Mouse (Mus musculus): Measurements from ENCODE around the gene Rad51d.
A peak's percentile ranks its signal among the peaks of the same experiment; 100 is the strongest.

Gene Rad51d

GRCm38 (mm10) chr11:82891936-82892335 lies 1.5 kb upstream of the Rad51d start, which contains the start of gene Fndc8:
Fndc8 (plus strand) TSS chr11:82892124.
- no peak for DNase-seq (ENCODE audit: low spot score)

GRCm38 (mm10) chr11:82889524-82890341 lies 681 bp downstream of the Rad51d start:
- DNase-seq (ENCODE audit: low spot score): no peak

GRCm38 (mm10) chr11:82888491-82888946 lies 1.9 kb downstream of the Rad51d start:
- peak; percentile 23 for DNase-seq (ENCODE audit: low spot score)

- DNase-seq (ENCODE audit: low spot score): no peak
Measured at GRCm38 (mm10) chr11:82886559-82886958, 3.9 kb downstream of the Rad51d start.

GRCm38 (mm10) chr11:82883180-82883579 lies 7.2 kb downstream of the Rad51d start:
- DNase-seq (ENCODE audit: low spot score): no peak

- no peak for DNase-seq (ENCODE audit: low spot score)
Measured at GRCm38 (mm10) chr11:82877726-82878344, 12.6 kb downstream of the Rad51d start.

GRCm38 (mm10) chr11:82875631-82876030 lies 14.8 kb downstream of the Rad51d start:
- no peak for DNase-seq (ENCODE audit: low spot score)

GRCm38 (mm10) chr11:82874924-82875323 lies 15.5 kb downstream of the Rad51d start:
- DNase-seq (ENCODE audit: low spot score): peak; percentile 11

- DNase-seq (ENCODE audit: low spot score): peak; percentile 80
Measured at GRCm38 (mm10) chr11:82871031-82871446, 19.4 kb downstream of the Rad51d start, which contains the start of gene Rffl. Rffl (minus strand) TSS chr11:82871210.

GRCm38 (mm10) chr11:82870173-82871030 lies 20.0 kb downstream of the Rad51d start:
- DNase-seq (ENCODE audit: low spot score): peak; percentile 19

- DNase-seq (ENCODE audit: low spot score): no peak
Measured at GRCm38 (mm10) chr11:82869506-82870172, 20.8 kb downstream of the Rad51d start.

- no peak for DNase-seq (ENCODE audit: low spot score)
Measured at GRCm38 (mm10) chr11:82867956-82868355, 22.5 kb downstream of the Rad51d start.

GRCm38 (mm10) chr11:82866850-82867564 lies 23.4 kb downstream of the Rad51d start:
- no peak for DNase-seq (ENCODE audit: low spot score)

GRCm38 (mm10) chr11:82865957-82866356 lies 24.5 kb downstream of the Rad51d start:
- no peak for DNase-seq (ENCODE audit: low spot score)

GRCm38 (mm10) chr11:82863488-82863931 lies 26.9 kb downstream of the Rad51d start:
- no peak for DNase-seq (ENCODE audit: low spot score)

GRCm38 (mm10) chr11:82863059-82863458 lies 27.4 kb downstream of the Rad51d start:
- no peak for DNase-seq (ENCODE audit: low spot score)

- DNase-seq (ENCODE audit: low spot score): no peak
Measured at GRCm38 (mm10) chr11:82862638-82863037, 27.8 kb downstream of the Rad51d start.

- no peak for DNase-seq (ENCODE audit: low spot score)
Measured at GRCm38 (mm10) chr11:82861558-82861957, 28.9 kb downstream of the Rad51d start.

- no peak for DNase-seq (ENCODE audit: low spot score)
Measured at GRCm38 (mm10) chr11:82860759-82861158, 29.7 kb downstream of the Rad51d start.

- no peak for DNase-seq (ENCODE audit: low spot score)
Measured at GRCm38 (mm10) chr11:82857307-82857848, 33.0 kb downstream of the Rad51d start.

- DNase-seq (ENCODE audit: low spot score): no peak
Measured at GRCm38 (mm10) chr11:82856032-82856431, 34.4 kb downstream of the Rad51d start.
